Mouse (Mus musculus): ENCODE measurements around the gene Cdk19. TPM values are rescaled to one million over a fixed set of nuclear protein-coding genes. Genes with fewer than 3 reads are reported as not detected.

Cdk19 gene
- polyA plus RNA-seq, 1 experiment: 2.8 TPM

DNA sequence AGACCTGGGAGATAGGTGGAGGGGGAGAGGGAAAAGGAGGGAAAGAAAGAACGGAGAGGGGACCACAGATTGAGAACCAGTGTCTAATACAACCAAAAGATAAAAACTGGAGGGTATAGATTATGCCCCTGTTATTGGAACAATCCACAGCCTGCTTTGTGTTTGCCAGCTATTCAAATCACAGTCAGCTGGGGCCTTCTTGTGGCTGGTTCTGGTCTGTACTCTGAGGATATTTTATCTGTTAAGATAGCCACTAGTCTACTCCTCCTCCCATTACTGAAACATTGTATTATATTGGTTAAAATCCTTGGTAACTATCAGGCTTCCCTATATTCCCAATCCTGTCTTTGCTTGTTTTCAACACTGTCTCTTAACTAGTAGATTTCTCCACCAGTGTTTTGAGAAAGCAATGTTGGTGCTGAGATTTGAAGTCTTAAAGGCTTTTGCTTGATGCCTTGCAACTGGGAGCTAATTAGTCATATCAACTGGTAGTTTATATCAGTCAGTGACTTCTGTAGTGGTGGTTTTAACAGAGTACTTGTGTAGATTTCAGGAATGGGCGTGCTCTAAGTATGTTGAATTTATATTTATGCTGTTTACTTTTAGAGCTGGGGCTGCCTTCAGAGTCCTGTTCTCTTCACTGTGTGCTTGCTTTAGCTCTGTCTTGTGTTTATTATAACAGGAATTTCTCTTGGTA is 54.2 kb downstream of the Cdk19 start:
- Histone ChIP-seq H3K27ac (ENCODE audit: insufficient read depth, low read depth, low read length) (no peak overlapping the region), H3K27me3 (ENCODE audit: control insufficient read depth, insufficient read depth, low read length) (no peaks in the 10 kb centered on the region), H3K36me3 (ENCODE audit: control insufficient read depth, insufficient read depth, low read length) (peaks cover 4% of the 10 kb centered on the region; the same call in 1 of the 2 replicates), H3K4me3 (ENCODE audit: low read depth, low read length) (no peak overlapping the region), H3K4me1 (ENCODE audit: control insufficient read depth, insufficient read depth, insufficient read length, low read length) (no peaks in the 10 kb centered on the region)
- 72% methylated on average over 2 of the region's 2 CpGs for WGBS
- no peak for TF ChIP-seq POLR2A (IDR thresholded peaks at IDR 0.05; ENCODE audit: low read depth, low read length)
- TF ChIP-seq CTCF (IDR thresholded peaks at IDR 0.05; ENCODE audit: extremely low read depth, insufficient read length, insufficient replicate concordance, low read depth, low read length): no peak

DNA sequence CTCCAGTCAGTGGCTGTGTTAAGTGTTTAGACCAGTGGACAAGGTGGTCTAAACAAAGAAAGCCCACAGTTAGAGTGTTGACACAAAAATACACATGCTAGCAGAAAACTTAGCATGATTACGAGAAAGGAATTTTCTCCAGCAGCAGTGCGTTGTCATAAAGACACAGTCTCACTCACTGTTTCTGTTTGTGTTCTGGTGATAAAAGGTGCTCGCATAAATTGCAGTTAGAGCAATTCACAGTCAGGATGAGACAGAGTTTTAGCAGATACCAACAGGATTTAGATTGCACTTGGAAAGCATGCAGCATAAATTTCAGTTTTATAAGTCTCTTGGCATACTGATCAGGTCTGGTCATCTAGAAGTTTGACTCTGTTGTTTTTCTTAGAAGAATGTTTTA is 59.5 kb downstream of the Cdk19 start:
- H3K27me3 ChIP-seq (ENCODE audit: control insufficient read depth, insufficient read depth, low read length): no peaks in the 10 kb centered on the region
- H3K36me3 ChIP-seq (ENCODE audit: control insufficient read depth, insufficient read depth, low read length): peaks cover 4% of the 10 kb centered on the region; the same call in 1 of the 2 replicates
- no peak for TF ChIP-seq POLR2A (IDR thresholded peaks at IDR 0.05; ENCODE audit: low read depth, low read length)
- H3K4me1 ChIP-seq (ENCODE audit: control insufficient read depth, insufficient read depth, insufficient read length, low read length): no peaks in the 10 kb centered on the region
- H3K4me3 ChIP-seq (ENCODE audit: low read depth, low read length): no peak overlapping the region
- WGBS: 32% methylated on average over 3 of the region's 3 CpGs
- no peak overlapping the region for H3K27ac ChIP-seq (ENCODE audit: insufficient read depth, low read depth, low read length)

DNA sequence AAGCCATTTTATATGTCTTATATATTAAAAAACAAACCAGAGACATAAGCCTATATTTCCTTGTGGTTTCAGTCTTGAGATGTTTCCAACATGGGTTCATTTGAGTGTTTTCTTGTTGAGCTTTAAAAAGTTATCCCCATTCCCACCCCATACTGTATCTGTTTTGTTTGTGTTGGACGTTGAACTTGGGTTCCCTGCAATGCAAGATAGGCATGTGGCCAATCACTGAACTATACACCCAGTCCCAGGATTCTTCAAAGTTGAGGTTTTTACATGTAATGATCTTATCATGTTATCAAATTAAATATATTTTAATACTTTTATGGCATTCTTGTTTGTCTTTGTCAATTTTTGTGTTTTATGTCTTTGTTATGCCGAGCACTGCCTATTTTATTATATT is 60.0 kb downstream of the Cdk19 start:
- TF ChIP-seq CTCF (IDR thresholded peaks at IDR 0.05; ENCODE audit: extremely low read depth, insufficient read length, insufficient replicate concordance, low read depth, low read length) (no peak), POLR2A (IDR thresholded peaks at IDR 0.05; ENCODE audit: low read depth, low read length) (no peak)
- Histone ChIP-seq H3K36me3 (ENCODE audit: control insufficient read depth, insufficient read depth, low read length) (peaks cover 4% of the 10 kb centered on the region; the same call in 1 of the 2 replicates), H3K4me3 (ENCODE audit: low read depth, low read length) (no peak overlapping the region), H3K4me1 (ENCODE audit: control insufficient read depth, insufficient read depth, insufficient read length, low read length) (no peaks in the 10 kb centered on the region), H3K27me3 (ENCODE audit: control insufficient read depth, insufficient read depth, low read length) (no peaks in the 10 kb centered on the region), H3K27ac (ENCODE audit: insufficient read depth, low read depth, low read length) (no peak overlapping the region)
- WGBS: 20% methylated on average over 2 of the region's 2 CpGs

DNA sequence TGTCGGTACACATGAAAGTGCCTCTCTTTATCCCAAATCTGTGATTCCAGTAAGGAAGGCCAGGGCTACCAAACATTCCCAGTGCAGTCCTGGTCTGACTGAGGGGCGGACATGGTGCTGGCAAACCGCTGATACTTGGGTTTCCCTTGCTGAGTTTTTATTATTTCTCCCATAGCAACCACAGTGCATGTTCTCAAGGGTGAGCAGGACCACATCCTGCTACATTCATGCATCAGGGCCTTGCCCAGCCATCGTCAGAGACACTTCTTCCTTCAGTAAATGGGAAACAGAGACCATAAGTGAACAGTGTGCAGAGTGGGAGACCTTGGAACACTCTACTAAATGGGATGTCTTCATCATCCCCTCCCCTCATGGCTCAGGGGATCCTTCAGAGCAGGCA is 60.9 kb downstream of the Cdk19 start:
- TF ChIP-seq POLR2A (IDR thresholded peaks at IDR 0.05; ENCODE audit: low read depth, low read length) (no peak), CTCF (IDR thresholded peaks at IDR 0.05; ENCODE audit: extremely low read depth, insufficient read length, insufficient replicate concordance, low read depth, low read length) (no peak)

DNA sequence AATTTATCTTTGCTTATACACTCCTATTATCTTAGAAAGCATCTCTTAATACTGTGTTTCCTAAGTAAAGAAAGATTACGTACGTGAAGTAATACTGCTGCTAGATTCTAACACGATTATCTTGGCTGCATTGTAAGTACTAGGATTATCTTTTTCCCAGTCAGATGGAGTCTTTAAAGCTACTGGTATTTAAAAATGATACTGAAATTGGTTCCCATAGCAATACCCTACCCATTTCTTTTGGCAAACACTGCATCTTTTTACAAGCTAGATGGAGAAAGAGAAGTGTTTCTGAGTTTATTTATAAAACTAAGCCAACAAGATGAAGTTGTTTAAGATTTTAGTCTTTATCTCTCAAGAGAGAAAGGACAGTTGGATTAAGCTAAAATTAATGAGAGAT is 67.3 kb downstream of the Cdk19 start:
- 67% methylated on average over 3 of the region's 3 CpGs for WGBS
- Histone ChIP-seq H3K27me3 (ENCODE audit: control insufficient read depth, insufficient read depth, low read length) (no peaks in the 10 kb centered on the region), H3K36me3 (ENCODE audit: control insufficient read depth, insufficient read depth, low read length) (no peaks in the 10 kb centered on the region), H3K27ac (ENCODE audit: insufficient read depth, low read depth, low read length) (no peak overlapping the region), H3K4me3 (ENCODE audit: low read depth, low read length) (no peak overlapping the region), H3K4me1 (ENCODE audit: control insufficient read depth, insufficient read depth, insufficient read length, low read length) (no peaks in the 10 kb centered on the region)
- TF ChIP-seq CTCF (IDR thresholded peaks at IDR 0.05; ENCODE audit: extremely low read depth, insufficient read length, insufficient replicate concordance, low read depth, low read length) (no peak), POLR2A (IDR thresholded peaks at IDR 0.05; ENCODE audit: low read depth, low read length) (no peak)

More for the DNA sequence above, 60.9 kb downstream of the Cdk19 start:
- Histone ChIP-seq H3K27ac (ENCODE audit: insufficient read depth, low read depth, low read length) (no peak overlapping the region), H3K4me1 (ENCODE audit: control insufficient read depth, insufficient read depth, insufficient read length, low read length) (no peaks in the 10 kb centered on the region), H3K27me3 (ENCODE audit: control insufficient read depth, insufficient read depth, low read length) (no peaks in the 10 kb centered on the region), H3K4me3 (ENCODE audit: low read depth, low read length) (no peak overlapping the region), H3K36me3 (ENCODE audit: control insufficient read depth, insufficient read depth, low read length) (peaks cover 4% of the 10 kb centered on the region; the same call in 1 of the 2 replicates)
- 90% methylated on average over 4 of the region's 4 CpGs for WGBS

DNA sequence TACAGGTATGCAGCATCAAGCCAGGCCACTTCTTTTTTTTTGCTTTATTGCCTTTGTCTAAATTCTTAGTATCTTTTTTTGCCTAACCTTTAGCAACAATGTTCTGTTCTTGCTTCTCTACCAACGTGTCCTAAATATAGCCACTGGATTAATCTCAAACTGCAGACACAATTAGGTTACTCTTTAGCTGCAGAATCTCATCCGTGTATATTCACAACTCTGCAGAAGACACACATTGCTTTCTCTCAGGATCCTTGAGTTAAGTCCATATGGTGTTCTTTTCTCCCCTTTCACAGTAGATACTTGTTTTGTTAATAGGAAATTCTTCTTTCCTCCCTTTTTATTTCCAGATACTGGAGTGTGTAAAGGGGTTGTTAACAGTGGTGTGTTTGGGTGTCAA is 70.0 kb downstream of the Cdk19 start:
- Histone ChIP-seq H3K4me1 (ENCODE audit: control insufficient read depth, insufficient read depth, insufficient read length, low read length) (no peaks in the 10 kb centered on the region), H3K36me3 (ENCODE audit: control insufficient read depth, insufficient read depth, low read length) (no peaks in the 10 kb centered on the region), H3K4me3 (ENCODE audit: low read depth, low read length) (no peak overlapping the region), H3K27me3 (ENCODE audit: control insufficient read depth, insufficient read depth, low read length) (no peaks in the 10 kb centered on the region), H3K27ac (ENCODE audit: insufficient read depth, low read depth, low read length) (no peak overlapping the region)
- no peak for TF ChIP-seq POLR2A (IDR thresholded peaks at IDR 0.05; ENCODE audit: low read depth, low read length)
- TF ChIP-seq CTCF (IDR thresholded peaks at IDR 0.05; ENCODE audit: extremely low read depth, insufficient read length, insufficient replicate concordance, low read depth, low read length): no peak
- 88% methylated on average over 2 of the region's 2 CpGs for WGBS

DNA sequence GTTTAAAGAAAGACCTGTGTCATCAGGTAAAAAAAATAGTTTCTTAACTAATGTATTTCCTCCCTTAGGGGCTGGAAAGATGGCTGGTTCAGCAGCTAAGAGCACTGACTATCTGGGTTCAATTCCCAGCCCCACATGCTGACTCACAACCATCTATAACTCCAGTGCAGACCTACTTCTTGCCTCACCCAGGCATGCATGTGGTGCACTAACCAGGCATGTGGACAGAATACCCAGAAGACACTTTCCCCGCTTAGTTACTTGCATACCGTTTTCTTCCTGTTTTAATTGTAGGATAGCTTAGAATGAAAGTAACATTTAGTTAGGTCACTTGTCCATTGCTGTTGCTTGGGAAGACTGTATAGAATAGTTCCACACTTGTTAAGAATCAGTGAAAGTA is 72.0 kb downstream of the Cdk19 start:
- no peaks in the 10 kb centered on the region for H3K4me1 ChIP-seq (ENCODE audit: control insufficient read depth, insufficient read depth, insufficient read length, low read length)
- H3K36me3 ChIP-seq (ENCODE audit: control insufficient read depth, insufficient read depth, low read length): no peaks in the 10 kb centered on the region
- H3K4me3 ChIP-seq (ENCODE audit: low read depth, low read length): no peak overlapping the region
- TF ChIP-seq POLR2A (IDR thresholded peaks at IDR 0.05; ENCODE audit: low read depth, low read length) (no peak), CTCF (IDR thresholded peaks at IDR 0.05; ENCODE audit: extremely low read depth, insufficient read length, insufficient replicate concordance, low read depth, low read length) (no peak)
- H3K27me3 ChIP-seq (ENCODE audit: control insufficient read depth, insufficient read depth, low read length): no peaks in the 10 kb centered on the region
- no peak overlapping the region for H3K27ac ChIP-seq (ENCODE audit: insufficient read depth, low read depth, low read length)
- 91% methylated on average over 2 of the region's 2 CpGs for WGBS
